Mouse (Mus musculus): ENCODE measurements around the gene Sorbs2. TPM values are rescaled to one million over a fixed set of nuclear protein-coding genes. Genes with fewer than 3 reads are reported as not detected.

Sorbs2 gene
- polyA plus RNA-seq, 1 experiment from 2014 or later = 65.1 TPM

DNA sequence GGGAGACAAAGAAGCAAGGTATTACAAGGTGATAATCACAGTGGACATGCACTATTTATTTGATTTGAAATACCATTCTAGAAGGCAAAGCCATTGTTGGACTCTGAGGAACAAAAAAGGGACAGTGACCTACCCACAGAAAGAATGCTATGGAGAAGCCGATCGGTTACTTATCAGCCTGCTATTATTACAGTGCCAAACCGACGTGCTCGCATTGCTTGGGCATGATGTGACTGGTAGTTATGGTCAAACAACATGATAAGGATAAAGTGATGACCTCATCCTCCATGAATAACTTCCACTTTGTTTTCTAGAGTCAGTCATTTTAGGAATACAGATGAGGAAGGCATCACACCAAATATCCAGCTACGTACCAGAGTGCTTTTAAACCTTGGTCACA, 99.4 kb downstream of the Sorbs2 start:
- Histone ChIP-seq H3K9me3 (no peaks in the 10 kb centered on the region), H3K9ac (no peak overlapping the region), H3K4me1 (no peaks in the 10 kb centered on the region), H3K27me3 (replicated peaks) (no peaks in the 10 kb centered on the region), H3K36me3 (replicated peaks) (no peaks in the 10 kb centered on the region), H3K4me3 (no peak overlapping the region), H3K4me2 (no peak overlapping the region), H3K27ac (no peak overlapping the region)
- no peak for ATAC-seq (replicated peaks)
- WGBS = 88% methylated on average over 6 of the region's 6 CpGs

DNA sequence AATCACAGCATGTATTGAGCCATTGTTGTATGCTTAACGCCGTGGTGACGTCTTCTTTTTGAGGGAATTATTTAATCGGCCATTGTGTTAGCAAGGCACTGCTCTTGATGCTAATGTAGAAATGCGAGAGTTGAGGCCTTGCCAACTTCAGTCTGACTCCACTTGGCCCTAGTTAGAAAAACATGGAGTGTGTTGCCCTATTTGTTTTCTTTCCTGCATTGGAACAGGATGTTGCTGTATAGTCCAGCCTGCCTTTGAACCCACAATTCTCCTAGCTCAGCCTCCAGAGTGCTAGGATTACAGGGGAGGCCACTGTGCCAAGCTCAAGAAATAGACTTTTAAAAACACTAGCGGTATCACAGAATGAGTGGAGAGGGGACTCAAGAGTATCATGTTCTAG, 100.8 kb downstream of the Sorbs2 start:
- H3K27me3 ChIP-seq (replicated peaks) = no peaks in the 10 kb centered on the region
- H3K9me3 ChIP-seq = no peaks in the 10 kb centered on the region
- no peak overlapping the region for H3K4me3 ChIP-seq
- no peak for ATAC-seq (replicated peaks)
- WGBS = 61% methylated on average over 6 of the region's 6 CpGs
- no peak overlapping the region for H3K27ac ChIP-seq
- no peak overlapping the region for H3K9ac ChIP-seq
- H3K36me3 ChIP-seq (replicated peaks) = no peaks in the 10 kb centered on the region
- H3K4me2 ChIP-seq = no peak overlapping the region
- H3K4me1 ChIP-seq = no peaks in the 10 kb centered on the region

DNA sequence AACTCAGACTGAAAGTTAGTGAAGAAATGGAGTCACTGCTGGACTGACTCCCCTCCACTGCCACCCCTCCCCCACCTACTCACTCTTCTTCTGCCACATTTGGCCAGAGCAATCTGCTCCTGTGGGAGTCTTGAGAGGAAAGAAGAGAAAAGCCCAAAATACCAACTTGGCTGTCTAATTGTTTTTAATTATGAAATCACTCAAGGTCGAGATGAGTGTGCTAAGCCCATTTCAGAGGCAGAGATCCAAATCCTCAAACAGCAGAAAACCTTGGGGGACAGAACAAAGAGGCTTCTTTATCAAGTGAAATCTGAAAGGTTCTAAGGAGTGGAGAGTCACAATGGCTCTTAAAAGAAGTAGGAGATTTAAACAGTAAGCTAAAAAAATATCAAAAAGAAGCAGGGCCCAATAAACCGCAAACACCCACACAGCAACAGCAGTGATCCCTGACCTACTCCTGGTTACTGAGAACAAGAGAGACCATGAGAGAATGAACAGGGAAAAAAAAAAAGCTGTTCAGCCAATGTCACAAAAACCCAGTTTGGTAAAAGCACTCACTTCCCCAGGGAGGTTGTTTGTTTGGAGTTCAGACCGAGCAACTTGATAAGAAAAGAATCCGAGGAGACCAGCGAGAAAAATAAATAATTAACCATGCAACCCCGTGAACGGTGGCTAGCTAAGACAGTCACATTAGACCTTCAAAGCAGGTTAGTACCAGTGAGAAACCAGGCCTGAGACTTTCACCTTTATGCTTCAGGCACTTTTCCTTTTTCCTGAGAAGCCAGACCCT, 103.0 kb downstream of the Sorbs2 start:
- no peak overlapping the region for H3K4me2 ChIP-seq
- no peak for ATAC-seq (replicated peaks)
- H3K9ac ChIP-seq = no peak overlapping the region
- 0 out of 2 replicates have a peak, but pooled peaks cover 8% of the 10 kb centered on the region for H3K4me1 ChIP-seq
- 14% methylated on average over 7 of the region's 7 CpGs for WGBS
- H3K27me3 ChIP-seq (replicated peaks) = no peaks in the 10 kb centered on the region
- H3K9me3 ChIP-seq = no peaks in the 10 kb centered on the region
- no peak overlapping the region for H3K27ac ChIP-seq
- H3K4me3 ChIP-seq = no peak overlapping the region
- H3K36me3 ChIP-seq (replicated peaks) = no peaks in the 10 kb centered on the region

DNA sequence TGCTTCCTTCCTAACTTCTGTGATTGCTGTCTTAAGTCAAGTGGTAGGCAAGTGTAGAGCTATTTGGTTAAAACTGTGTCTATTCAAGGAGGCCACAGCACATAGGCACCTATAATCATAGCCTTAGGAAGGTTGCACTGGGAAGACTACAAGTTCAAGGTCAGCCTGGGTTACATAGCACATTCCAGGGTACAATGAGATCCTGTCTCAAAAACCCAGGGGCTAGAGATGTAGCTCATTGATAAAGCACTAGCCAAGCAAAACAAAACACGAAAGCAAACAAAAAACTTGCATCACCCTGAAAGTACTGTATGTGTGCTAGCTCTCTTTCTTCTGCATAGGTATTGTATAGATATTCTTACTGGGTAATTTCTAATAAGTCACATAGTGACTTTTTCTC, 103.7 kb downstream of the Sorbs2 start:
- no peak for ATAC-seq (replicated peaks)
- no peak overlapping the region for H3K9ac ChIP-seq
- no peak overlapping the region for H3K4me2 ChIP-seq
- WGBS = 70% methylated on average over 1 of the region's 1 CpGs
- H3K4me1 ChIP-seq = 0 out of 2 replicates have a peak, but pooled peaks cover 9% of the 10 kb centered on the region
- no peaks in the 10 kb centered on the region for H3K27me3 ChIP-seq (replicated peaks)
- no peaks in the 10 kb centered on the region for H3K9me3 ChIP-seq
- H3K36me3 ChIP-seq (replicated peaks) = no peaks in the 10 kb centered on the region
- no peak overlapping the region for H3K27ac ChIP-seq
- no peak overlapping the region for H3K4me3 ChIP-seq

DNA sequence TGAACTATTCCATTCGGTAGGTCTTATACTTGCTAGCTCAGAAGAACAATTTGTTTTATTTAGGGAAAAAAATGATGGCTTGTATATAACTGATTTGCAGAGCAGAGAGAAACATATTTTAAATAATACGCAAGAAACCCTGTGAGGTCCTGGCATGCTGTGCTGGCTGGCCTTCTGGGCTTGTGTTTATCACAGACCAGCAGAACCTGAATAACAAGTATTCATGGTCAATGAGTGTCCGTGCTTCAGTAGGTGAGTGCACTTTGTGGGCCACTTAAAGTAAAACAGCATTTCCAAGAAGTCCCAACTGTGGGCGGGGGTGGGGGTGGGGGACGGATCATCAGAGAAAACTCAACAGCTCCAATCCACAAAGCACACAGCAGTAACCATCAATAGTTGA, 107.0 kb downstream of the Sorbs2 start:
- ATAC-seq (replicated peaks) = no peak
- H3K4me1 ChIP-seq = 0 out of 2 replicates have a peak, but pooled peaks cover 9% of the 10 kb centered on the region
- no peaks in the 10 kb centered on the region for H3K27me3 ChIP-seq (replicated peaks)
- 40% methylated on average over 5 of the region's 5 CpGs for WGBS
- no peaks in the 10 kb centered on the region for H3K9me3 ChIP-seq
- no peak overlapping the region; the same call in 1 of the 2 replicates for H3K4me2 ChIP-seq
- no peaks in the 10 kb centered on the region for H3K36me3 ChIP-seq (replicated peaks)
- no peak overlapping the region for H3K9ac ChIP-seq
- H3K27ac ChIP-seq = peak overlapping the region; percentile 45; the same call in 1 of the 2 replicates
- H3K4me3 ChIP-seq = no peak overlapping the region

DNA sequence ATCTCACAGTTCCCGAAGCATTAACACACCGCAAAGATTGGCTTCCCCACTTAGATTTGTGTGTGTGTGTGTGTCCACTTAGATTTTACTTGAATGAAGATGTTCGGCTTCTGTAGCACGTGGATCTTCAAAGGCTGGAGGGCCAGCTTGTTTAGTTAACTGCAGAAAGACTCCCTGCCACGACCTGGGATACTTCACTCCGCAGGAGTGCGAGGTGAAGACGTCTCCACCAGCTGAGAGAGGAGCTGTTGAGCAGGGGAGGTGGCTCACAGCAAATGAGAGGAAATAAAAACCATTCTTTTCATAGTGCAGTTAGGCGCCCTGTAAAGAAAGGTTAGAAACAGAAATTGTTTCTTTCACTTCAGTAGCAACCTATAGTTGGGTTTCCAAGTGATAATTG, 107.5 kb downstream of the Sorbs2 start:
- WGBS = 16% methylated on average over 9 of the region's 9 CpGs
- peak overlapping the region; percentile 4; the same call in 1 of the 2 replicates for H3K4me2 ChIP-seq
- 0 out of 2 replicates have a peak, but pooled peaks cover 9% of the 10 kb centered on the region for H3K4me1 ChIP-seq
- peak overlapping the region; percentile 45; the same call in 1 of the 2 replicates for H3K27ac ChIP-seq
- ATAC-seq (replicated peaks) = no peak
- H3K9me3 ChIP-seq = no peaks in the 10 kb centered on the region
- no peaks in the 10 kb centered on the region for H3K36me3 ChIP-seq (replicated peaks)
- H3K4me3 ChIP-seq = no peak overlapping the region
- H3K9ac ChIP-seq = no peak overlapping the region
- H3K27me3 ChIP-seq (replicated peaks) = no peaks in the 10 kb centered on the region

DNA sequence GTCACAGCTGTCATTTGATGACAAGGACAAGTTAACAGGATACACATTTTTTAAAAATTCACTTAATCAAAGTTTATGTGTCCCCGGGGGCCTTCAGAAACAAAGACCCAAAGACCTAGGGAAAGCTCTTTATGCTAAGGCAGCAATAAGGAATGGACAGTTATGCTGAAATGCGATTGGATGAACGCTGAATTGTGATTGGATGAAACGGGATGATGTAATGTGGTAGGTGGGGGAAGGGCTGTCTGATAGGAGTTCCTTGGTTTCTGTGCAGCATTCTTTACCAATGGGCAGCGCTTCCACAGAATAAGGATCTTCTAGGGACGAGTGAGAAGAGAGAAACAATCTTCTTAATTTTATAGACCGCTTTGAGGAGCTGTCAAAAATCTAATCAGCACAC, 108.0 kb downstream of the Sorbs2 start:
- Histone ChIP-seq H3K4me1 (0 out of 2 replicates have a peak, but pooled peaks cover 9% of the 10 kb centered on the region), H3K4me2 (peak overlapping the region; percentile 4; the same call in 1 of the 2 replicates), H3K4me3 (no peak overlapping the region), H3K9ac (no peak overlapping the region), H3K27me3 (replicated peaks) (no peaks in the 10 kb centered on the region), H3K9me3 (no peaks in the 10 kb centered on the region), H3K36me3 (replicated peaks) (no peaks in the 10 kb centered on the region), H3K27ac (no peak overlapping the region)
- no peak; the same call in 1 of the 2 replicates for ATAC-seq (replicated peaks)
- 62% methylated on average over 7 of the region's 7 CpGs for WGBS

DNA sequence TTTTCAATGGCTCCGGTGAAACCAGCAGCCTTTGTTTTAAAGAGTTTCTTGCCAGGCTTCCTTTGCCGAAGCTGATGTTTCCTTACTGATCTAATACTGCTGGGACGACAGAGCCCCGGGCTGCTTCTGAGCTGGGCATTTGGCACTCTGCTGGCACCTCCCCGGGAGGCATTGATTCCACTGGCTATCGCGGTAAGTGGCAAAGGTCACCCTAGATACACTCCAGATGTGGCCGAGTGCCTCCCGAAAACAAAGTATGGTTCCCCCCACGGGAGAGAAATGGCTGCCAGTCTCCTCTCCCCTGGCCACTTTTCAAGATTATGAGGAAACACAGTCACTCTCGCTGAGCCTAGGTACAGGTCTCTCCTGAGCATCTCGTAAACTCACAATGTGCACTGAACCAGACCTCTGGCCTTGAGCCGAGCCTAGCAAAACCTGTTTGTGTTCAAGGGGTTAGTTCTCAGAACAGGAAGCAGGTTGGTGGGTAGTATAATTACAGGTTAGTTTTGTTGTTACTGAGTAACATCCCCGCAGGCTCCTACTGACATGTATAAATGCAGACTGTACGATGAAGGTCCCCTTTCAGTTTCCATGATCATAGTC, 114.1 kb downstream of the Sorbs2 start:
- H3K4me1 ChIP-seq = peaks cover 9% of the 10 kb centered on the region
- no peak overlapping the region for H3K27ac ChIP-seq
- no peaks in the 10 kb centered on the region for H3K27me3 ChIP-seq (replicated peaks)
- ATAC-seq (replicated peaks) = no peak
- no peak overlapping the region for H3K9ac ChIP-seq
- H3K36me3 ChIP-seq (replicated peaks) = no peaks in the 10 kb centered on the region
- H3K9me3 ChIP-seq = no peaks in the 10 kb centered on the region
- WGBS = 74% methylated on average over 15 of the region's 15 CpGs
- no peak overlapping the region for H3K4me3 ChIP-seq
- H3K4me2 ChIP-seq = no peak overlapping the region

DNA sequence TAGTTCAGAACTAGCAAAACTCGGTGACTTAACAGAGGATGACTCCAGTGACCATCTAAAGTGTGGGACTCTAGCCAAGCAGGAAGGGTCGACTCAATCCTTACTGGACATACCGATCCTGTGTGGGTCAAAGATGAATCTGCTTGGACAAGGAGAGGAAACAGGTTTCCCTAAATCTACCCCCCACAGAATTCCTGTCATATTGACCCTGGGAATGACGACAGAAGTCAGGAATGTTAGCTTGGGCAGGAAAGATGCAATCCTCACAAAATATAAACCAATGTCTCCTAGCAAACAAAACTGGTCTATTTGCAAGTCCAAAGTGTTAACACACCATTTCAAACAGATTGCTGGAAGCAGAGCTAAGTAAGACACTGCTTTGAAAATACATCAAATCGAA, 118.8 kb downstream of the Sorbs2 start:
- H3K9me3 ChIP-seq = no peaks in the 10 kb centered on the region
- no peaks in the 10 kb centered on the region for H3K36me3 ChIP-seq (replicated peaks)
- H3K4me1 ChIP-seq = peaks cover 37% of the 10 kb centered on the region
- H3K4me2 ChIP-seq = peak overlapping the region; percentile 13; the same call in 1 of the 2 replicates
- no peak overlapping the region for H3K9ac ChIP-seq
- no peak overlapping the region for H3K4me3 ChIP-seq
- H3K27ac ChIP-seq = no peak overlapping the region
- H3K27me3 ChIP-seq (replicated peaks) = no peaks in the 10 kb centered on the region
- 27% methylated on average over 5 of the region's 5 CpGs for WGBS
- ATAC-seq (replicated peaks) = no peak

DNA sequence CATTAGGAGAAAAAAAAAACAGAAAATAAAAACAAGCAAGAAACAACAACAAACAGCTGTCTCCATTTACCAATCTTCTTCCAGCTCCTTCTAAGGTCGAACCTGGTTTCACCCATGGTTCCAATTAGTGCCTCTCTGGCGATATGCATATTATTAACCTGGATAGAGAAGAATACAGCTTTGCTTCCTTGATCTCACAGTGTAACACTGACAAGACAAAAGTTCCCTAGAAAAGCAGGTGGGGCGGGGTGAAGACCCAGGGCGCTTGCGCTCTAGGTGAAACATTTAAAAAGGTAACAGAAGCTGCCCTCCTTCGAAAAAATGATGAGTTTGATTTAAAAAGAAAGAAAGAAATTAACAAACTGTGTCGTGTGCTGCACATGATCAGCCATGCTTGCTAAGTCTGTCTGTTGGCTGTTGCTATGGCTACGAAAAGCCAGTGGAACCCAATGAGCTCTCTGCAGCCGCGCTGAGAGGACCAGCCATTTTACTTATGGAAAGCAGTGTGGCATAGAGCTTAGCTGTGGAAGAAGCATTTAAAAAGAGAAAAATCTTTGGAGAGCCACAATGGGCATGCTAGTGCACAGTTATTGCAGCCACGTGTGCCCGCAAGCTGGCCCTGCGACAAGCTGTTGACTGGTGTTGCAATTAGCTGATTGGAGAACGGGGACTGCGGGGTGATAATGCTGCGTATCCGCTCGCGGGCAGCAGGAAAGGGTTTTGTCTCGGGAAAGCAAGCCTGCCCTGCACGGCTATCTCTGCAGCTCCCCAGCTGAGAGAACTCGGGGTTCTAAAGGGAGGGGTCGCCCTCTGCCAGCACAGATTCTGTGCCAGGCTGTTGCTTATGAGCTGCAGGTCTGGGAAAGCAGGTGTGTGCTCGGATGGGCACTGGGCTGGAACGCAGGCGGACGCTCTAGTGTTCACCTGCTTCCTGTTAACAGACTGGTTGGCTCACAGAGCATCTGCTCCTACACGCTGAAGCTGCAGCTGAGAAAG, 120.0 kb downstream of the Sorbs2 start:
- Histone ChIP-seq H3K9me3 (no peaks in the 10 kb centered on the region), H3K9ac (peak overlapping the region; percentile 82), H3K27ac (peak overlapping the region; percentile 97), H3K27me3 (replicated peaks) (no peaks in the 10 kb centered on the region), H3K36me3 (replicated peaks) (no peaks in the 10 kb centered on the region), H3K4me2 (peak overlapping the region; percentile 61), H3K4me1 (peaks cover 37% of the 10 kb centered on the region), H3K4me3 (peak overlapping the region; percentile 73)
- peak; percentile 96 for ATAC-seq (replicated peaks)
- under 1% methylated on average over 28 of the region's 28 CpGs for WGBS

DNA sequence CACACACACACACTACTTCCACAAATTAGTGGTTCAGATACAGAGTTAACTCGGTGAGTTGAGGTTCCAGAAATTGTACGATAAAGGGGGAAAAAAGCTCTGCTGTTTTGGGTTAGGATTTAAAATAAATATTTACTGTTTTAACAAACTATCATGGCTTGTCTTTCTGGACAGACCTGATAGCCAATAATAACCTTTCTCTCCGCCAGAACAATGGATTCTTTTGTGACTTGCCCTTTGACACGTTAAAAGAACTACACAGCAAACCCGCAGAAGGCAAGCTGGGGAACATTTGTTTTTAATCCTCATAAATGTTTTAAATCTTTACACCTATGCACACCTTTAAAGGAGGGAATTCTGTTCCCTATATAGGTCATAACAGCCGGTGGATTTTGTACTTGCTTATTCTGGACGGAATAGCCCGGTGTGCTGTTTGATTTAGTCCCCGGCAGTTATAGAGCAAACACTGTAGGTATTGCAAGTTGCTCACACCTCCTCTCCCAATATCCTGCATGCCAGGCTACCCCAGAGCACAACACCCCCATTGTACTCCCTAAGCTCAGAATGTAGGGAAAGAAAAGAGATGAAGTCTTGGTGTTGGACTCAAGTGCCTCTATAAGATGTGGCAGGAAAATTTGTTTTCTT, 121.0 kb downstream of the Sorbs2 start:
- H3K4me1 ChIP-seq = peaks cover 37% of the 10 kb centered on the region
- no peaks in the 10 kb centered on the region for H3K9me3 ChIP-seq
- peak overlapping the region; percentile 61 for H3K4me2 ChIP-seq
- peak overlapping the region; percentile 97 for H3K27ac ChIP-seq
- peak overlapping the region; percentile 82 for H3K9ac ChIP-seq
- H3K27me3 ChIP-seq (replicated peaks) = no peaks in the 10 kb centered on the region
- ATAC-seq (replicated peaks) = peak; percentile 22; the same call in 1 of the 2 replicates
- H3K36me3 ChIP-seq (replicated peaks) = no peaks in the 10 kb centered on the region
- H3K4me3 ChIP-seq = peak overlapping the region; percentile 73
- WGBS = 9% methylated on average over 9 of the region's 9 CpGs
